Mouse (Mus musculus) lung, adult 2 months (tissue): ENCODE results near the gene Clptm1.

Experiments used
- CTCF ChIP-seq: fragments of 200-500 bp; IDR thresholded peaks from 2 replicates; pipeline ENCODE4 v1.5.1; 2011; ENCODE audit warnings: mild to moderate bottlenecking, low read length, control low read depth; ENCODE audit not compliant: insufficient read depth
- POLR2A ChIP-seq: fragments of 200-500 bp; IDR thresholded peaks from 2 replicates; pipeline ENCODE4 v1.6.1; 2011; ENCODE audit warnings: low read depth, mild to moderate bottlenecking, control low read depth, low read length, borderline replicate concordance; ENCODE audit errors: extremely low read depth

GRCm38 (mm10) chr7:19620811-19621210, 44.0 kb downstream of the Clptm1 start:
- TF ChIP-seq CTCF (no peak), POLR2A (no peak)
